In genomic region chr16:66925517-66925916, GRCm38 (mm10) we compare ENCODE assay signal across 18 mouse cellular contexts.
DNase-seq lines count a peak whose midpoint lies in the region; ATAC-seq and TF ChIP-seq lines count a peak whose summit lies in the region.
"Had no signal": no experiment of that assay in that cellular context is flagged by ENCODE, and none has a peak within 500 bp of the region (broad histone marks: within the 10 kb centered on the region; RNA-seq: fewer than 3 reads in every experiment).

No protein-coding gene starts in this region.

- no peak for TF ChIP-seq POLR2A in brain, embryonic 14.5 days (IDR thresholded peaks at IDR 0.05; ENCODE audit: borderline replicate concordance, extremely low read depth, insufficient read depth, insufficient read length, poor library complexity, severe bottlenecking)

- no peak for TF ChIP-seq CTCF in brain, embryonic 14.5 days (IDR thresholded peaks at IDR 0.05; ENCODE audit: borderline replicate concordance, extremely low read depth, insufficient read depth, insufficient read length)

- no peak for DNase-seq in frontal cortex, postnatal 36 days (ENCODE audit: low spot score in 2 of 2)
- DNase-seq in layer of hippocampus, adult 9-11 months = peak; percentile 27
- DNase-seq in layer of hippocampus, postnatal 25 days (ENCODE audit: extremely low spot score in 1 of 2, low spot score in 1 of 2) = no peak
- DNase-seq in brain, adult 2 months (ENCODE audit: low read depth, low spot score) = peak; percentile 76
- peak; percentile 30 for DNase-seq in brain, embryonic 14.5 days (ENCODE audit: low read depth)
- no peak for DNase-seq in adrenal gland, adult 2 months
- DNase-seq: adrenal gland, postnatal 10 days; cerebellum, adult 18-20 months; cerebellum, adult 9-11 months; cerebellum, postnatal 36 days; gastrocnemius, postnatal 10 days; heart, adult 18-20 months; heart, postnatal 10 days; heart, postnatal 4 days had no signal

- peak; percentile 66 for ATAC-seq in frontal cortex, adult (ENCODE audit: low TSS enrichment)
- ATAC-seq: forebrain, embryonic 13.5 days; inflammation-experienced regulatory T-cells, adult 6 months; intestine, postnatal 0 days had no signal

Comparison
In these comparisons a context has a peak if more than half of its experiments do, and no peak if none do; other contexts are left out.
1. DNase-seq: peak in layer of hippocampus, adult 9-11 months (single experiment), brain, adult 2 months (single experiment) and brain, embryonic 14.5 days (single experiment); none in frontal cortex, postnatal 36 days (0 of 2), layer of hippocampus, postnatal 25 days (0 of 2) and adrenal gland, adult 2 months (single experiment).